Mouse (Mus musculus): Measurements from ENCODE around the gene Tfeb.

Gene Tfeb

GRCm38 (mm10) chr17:47736856-47737255 lies at the start of gene Tfeb:
Gene Tfeb (plus strand): TSS chr17:47737030.
- peak; percentile 93 to 95 for DNase-seq (ENCODE audit: low spot score in 2 of 2)

- peak; percentile 89 to 92 for DNase-seq (ENCODE audit: low spot score in 2 of 2)
These were observed 49.2 kb upstream of the Tfeb start for GRCm38 (mm10) chr17:47687409-47688343.

- no peak for DNase-seq (ENCODE audit: low spot score in 2 of 2)
These were observed 48.6 kb upstream of the Tfeb start, which contains the start of gene Tomm6 for GRCm38 (mm10) chr17:47688344-47688607. Gene Tomm6 (minus strand): TSS chr17:47688386.

GRCm38 (mm10) chr17:47688608-47689575 lies 47.9 kb upstream of the Tfeb start, which contains the start of gene Frs3:
Gene Frs3 (plus strand): TSS chr17:47689030.
- DNase-seq (ENCODE audit: low spot score in 2 of 2): peak; percentile 37 to 56

- no peak for DNase-seq (ENCODE audit: low spot score in 2 of 2)
These were observed 46.9 kb upstream of the Tfeb start for GRCm38 (mm10) chr17:47689894-47690293.

- DNase-seq (ENCODE audit: low spot score in 2 of 2): no peak
These were observed 45.2 kb upstream of the Tfeb start for GRCm38 (mm10) chr17:47691650-47692049.

- DNase-seq (ENCODE audit: low spot score in 2 of 2): no peak
These were observed 43.0 kb upstream of the Tfeb start for GRCm38 (mm10) chr17:47693671-47694441.

- no peak for DNase-seq (ENCODE audit: low spot score in 2 of 2)
These were observed 42.6 kb upstream of the Tfeb start, which contains the start of gene Gm21981 for GRCm38 (mm10) chr17:47694442-47694502. Gene Gm21981 (minus strand): TSS chr17:47694455.

- DNase-seq (ENCODE audit: low spot score in 2 of 2): peak; percentile 95
These were observed 42.1 kb upstream of the Tfeb start, which contains the start of gene Prickle4 for GRCm38 (mm10) chr17:47694503-47695336. Gene Prickle4 (minus strand): TSS chr17:47694736.

GRCm38 (mm10) chr17:47695337-47695710 lies 41.5 kb upstream of the Tfeb start:
- no peak for DNase-seq (ENCODE audit: low spot score in 2 of 2)

- no peak for DNase-seq (ENCODE audit: low spot score in 2 of 2)
These were observed 38.7 kb upstream of the Tfeb start for GRCm38 (mm10) chr17:47698156-47698555.

GRCm38 (mm10) chr17:47699055-47699454 lies 37.8 kb upstream of the Tfeb start:
- no peak for DNase-seq (ENCODE audit: low spot score in 2 of 2)

- no peak for DNase-seq (ENCODE audit: low spot score in 2 of 2)
These were observed 35.0 kb upstream of the Tfeb start for GRCm38 (mm10) chr17:47701793-47702192.

- no peak for DNase-seq (ENCODE audit: low spot score in 2 of 2)
These were observed 34.1 kb upstream of the Tfeb start for GRCm38 (mm10) chr17:47702548-47703345.

GRCm38 (mm10) chr17:47703556-47703955 lies 33.3 kb upstream of the Tfeb start:
- DNase-seq (ENCODE audit: low spot score in 2 of 2): no peak

GRCm38 (mm10) chr17:47704692-47705091 lies 32.1 kb upstream of the Tfeb start:
- DNase-seq (ENCODE audit: low spot score in 2 of 2): no peak

- DNase-seq (ENCODE audit: low spot score in 2 of 2): no peak
These were observed 30.6 kb upstream of the Tfeb start for GRCm38 (mm10) chr17:47706196-47706595.

- DNase-seq (ENCODE audit: low spot score in 2 of 2): no peak
These were observed 28.9 kb upstream of the Tfeb start for GRCm38 (mm10) chr17:47707961-47708360.

GRCm38 (mm10) chr17:47708972-47709371 lies 27.9 kb upstream of the Tfeb start:
- DNase-seq (ENCODE audit: low spot score in 2 of 2): no peak

- no peak for DNase-seq (ENCODE audit: low spot score in 2 of 2)
These were observed 26.8 kb upstream of the Tfeb start for GRCm38 (mm10) chr17:47710036-47710435.
